Mouse (Mus musculus) MEL (cell line): Measurements from ENCODE around the gene Zfpm1.

Source experiments
- BHLHE40 ChIP-seq: IDR thresholded peaks from 2 replicates; pipeline ENCODE4 v1.6.1; 2012; ENCODE audit warnings: low read depth, mild to moderate bottlenecking, inconsistent platforms, low read length, improper control_type of control experiment, borderline replicate concordance
- CTCF ChIP-seq, 3 experiments: IDR thresholded peaks in 2 of 3; conservative IDR thresholded peaks in 1 of 3; 2 replicates each; pipeline ENCODE4 v1.5.1; 2011 to 2012; ENCODE audit warnings: low read length in 3 of 3, low read depth in 2 of 3, mild to moderate bottlenecking in 2 of 3, improper control_type of control experiment in 1 of 3, inconsistent platforms in 1 of 3, mixed read lengths in 1 of 3, moderate library complexity in 1 of 3; ENCODE audit not compliant: control insufficient read depth in 1 of 3, insufficient read depth in 1 of 3, poor library complexity in 1 of 3, severe bottlenecking in 1 of 3
- EP300 ChIP-seq, 2 experiments: IDR thresholded peaks; 2 replicates each; pipeline ENCODE4 v1.6.1; 2011; ENCODE audit warnings: improper control_type of control experiment in 2 of 2, low read length in 2 of 2, low read depth in 1 of 2, mild to moderate bottlenecking in 1 of 2
- HCFC1 ChIP-seq: IDR thresholded peaks from 2 replicates; pipeline ENCODE4 v1.6.1; 2012; ENCODE audit warnings: low read depth, mild to moderate bottlenecking, inconsistent platforms, low read length, improper control_type of control experiment, moderate library complexity
- MEF2A ChIP-seq: IDR thresholded peaks from 2 replicates; pipeline ENCODE4 v1.6.1; 2014; ENCODE audit warnings: low read depth, mild to moderate bottlenecking, inconsistent platforms, low read length, improper control_type of control experiment; ENCODE audit not compliant: poor library complexity, insufficient replicate concordance, severe bottlenecking; ENCODE audit errors: extremely low read depth
- MYB ChIP-seq: IDR thresholded peaks from 2 replicates; pipeline ENCODE4 v1.6.1; 2011; ENCODE audit warnings: mild to moderate bottlenecking, low read depth, low read length, improper control_type of control experiment
- POLR2A ChIP-seq, 2 experiments: IDR thresholded peaks; 2 replicates each; pipeline ENCODE4 v1.6.1; 2011 to 2012; ENCODE audit warnings: low read length in 2 of 2, mild to moderate bottlenecking in 2 of 2, control low read depth in 1 of 2, improper control_type of control experiment in 1 of 2, low read depth in 1 of 2, moderate library complexity in 1 of 2; ENCODE audit not compliant: control insufficient read depth in 1 of 2, insufficient read depth in 1 of 2, poor library complexity in 1 of 2
- POLR2AphosphoS2 ChIP-seq: IDR thresholded peaks from 2 replicates; pipeline ENCODE4 v1.6.1; 2011; ENCODE audit warnings: low read length, improper control_type of control experiment
- POLR2AphosphoS5 ChIP-seq: IDR thresholded peaks from 2 replicates; pipeline ENCODE4 v1.6.1; 2012; ENCODE audit warnings: low read depth, borderline replicate concordance, mild to moderate bottlenecking, inconsistent platforms, low read length, moderate library complexity, mixed read lengths
- SMC3 ChIP-seq: IDR thresholded peaks from 2 replicates; pipeline ENCODE4 v1.6.1; 2011; ENCODE audit warnings: low read depth, low read length, improper control_type of control experiment
- TAL1 ChIP-seq: IDR thresholded peaks from 2 replicates; pipeline ENCODE4 v1.6.1; 2012; ENCODE audit warnings: mild to moderate bottlenecking, inconsistent platforms, low read length, moderate library complexity, mixed read lengths
- TCF12 ChIP-seq: IDR thresholded peaks from 2 replicates; pipeline ENCODE4 v1.6.1; 2014; ENCODE audit warnings: low read depth, mild to moderate bottlenecking, inconsistent platforms, low read length, improper control_type of control experiment, moderate library complexity
- UBTF ChIP-seq: IDR thresholded peaks from 2 replicates; pipeline ENCODE4 v1.6.1; 2012; ENCODE audit warnings: low read depth, mild to moderate bottlenecking, inconsistent platforms, low read length, improper control_type of control experiment, moderate library complexity, borderline replicate concordance; ENCODE audit not compliant: insufficient read depth

DNA sequence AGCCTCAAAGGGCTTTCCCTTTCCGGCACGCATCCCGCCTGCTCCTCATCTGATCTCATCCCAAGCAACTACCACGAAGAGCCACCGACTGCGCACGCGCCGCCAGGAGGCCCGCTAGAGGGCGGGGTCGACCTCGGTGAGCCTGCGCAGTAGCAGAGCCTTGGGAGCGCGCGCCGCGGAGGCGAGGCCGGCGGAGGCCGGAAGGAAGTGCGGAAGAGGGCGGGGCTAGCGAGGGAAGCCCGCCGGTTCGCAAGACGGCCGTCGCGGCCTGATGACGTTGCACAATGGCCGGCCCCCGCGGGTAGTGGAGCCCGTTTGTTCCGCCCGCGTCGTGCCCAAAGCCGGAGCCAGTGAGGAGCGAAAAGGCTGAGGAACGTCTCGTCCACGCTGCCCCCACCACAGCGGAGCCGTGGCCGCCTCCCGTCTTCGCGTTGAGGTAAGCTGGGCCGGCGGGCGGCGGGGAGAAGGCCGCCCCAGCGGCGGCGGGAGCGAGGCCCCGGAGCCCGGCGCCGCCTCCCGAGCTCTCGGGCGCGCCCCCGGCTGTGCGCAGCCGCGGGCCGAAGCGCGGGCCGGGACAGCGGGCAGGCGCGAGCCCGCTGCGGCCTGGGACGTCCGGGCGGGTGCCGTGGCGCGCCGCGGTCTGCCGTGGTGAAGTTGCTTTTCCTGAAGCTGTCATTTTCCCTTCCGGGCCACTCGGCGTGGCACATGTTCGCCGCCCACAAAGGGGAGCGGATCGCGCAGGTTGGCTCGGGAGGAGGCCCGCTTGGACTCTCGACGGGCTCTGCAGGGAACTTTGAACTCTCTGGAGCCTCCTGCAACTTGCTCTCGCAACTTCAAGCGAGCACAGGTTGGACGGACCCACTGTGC is 94.7 kb downstream of the Zfpm1 start, which contains the start of gene Zc3h18:
- no peak for TF ChIP-seq SMC3
- peak; percentile 50; the same call in 1 of the 2 replicates for TF ChIP-seq TCF12
- TF ChIP-seq EP300 (IDR thresholded peaks at IDR 0.05; ENCODE audit: low read depth in 1 of 2, low read length in 2 of 2), result peak in 1 of 2 experiments; percentile 9; a peak in 1 of 4 replicates
- TF ChIP-seq CTCF (IDR thresholded peaks at IDR 0.05 in 2 of 3, conservative IDR thresholded peaks at IDR 0.05 in 1 of 3; ENCODE audit: control insufficient read depth in 1 of 3, insufficient read depth in 1 of 3, low read depth in 2 of 3, low read length in 3 of 3, poor library complexity in 1 of 3, severe bottlenecking in 1 of 3), result no peak
- TF ChIP-seq HCFC1, result peak; percentile 92
- no peak for TF ChIP-seq MYB
- peak; percentile 92 for TF ChIP-seq POLR2AphosphoS2
- TF ChIP-seq POLR2AphosphoS5, result no peak
- peak; percentile 56 to 94; a peak in 2 of 4 replicates for TF ChIP-seq POLR2A (IDR thresholded peaks at IDR 0.05; ENCODE audit: control insufficient read depth in 1 of 2, insufficient read depth in 1 of 2, low read depth in 1 of 2, low read length in 2 of 2, poor library complexity in 1 of 2)
- peak; percentile 28; the same call in 1 of the 2 replicates for TF ChIP-seq MEF2A
- no peak for TF ChIP-seq TAL1
- TF ChIP-seq UBTF, result no peak
- no peak for TF ChIP-seq BHLHE40
